Mouse (Mus musculus) urinary bladder, adult 18-20 months (tissue): ENCODE results near the gene Tnfsf12.
A peak's percentile ranks its signal among the peaks of the same experiment; 100 is the strongest.

ENCODE experiments used
- DNase-seq, 2 experiments: peaks; one replicate each; pipeline ENCODE4 v3.0.0; 2022; ENCODE audit warnings: low spot score in 2 of 2, mixed read lengths in 2 of 2

Gene Tnfsf12

DNA sequence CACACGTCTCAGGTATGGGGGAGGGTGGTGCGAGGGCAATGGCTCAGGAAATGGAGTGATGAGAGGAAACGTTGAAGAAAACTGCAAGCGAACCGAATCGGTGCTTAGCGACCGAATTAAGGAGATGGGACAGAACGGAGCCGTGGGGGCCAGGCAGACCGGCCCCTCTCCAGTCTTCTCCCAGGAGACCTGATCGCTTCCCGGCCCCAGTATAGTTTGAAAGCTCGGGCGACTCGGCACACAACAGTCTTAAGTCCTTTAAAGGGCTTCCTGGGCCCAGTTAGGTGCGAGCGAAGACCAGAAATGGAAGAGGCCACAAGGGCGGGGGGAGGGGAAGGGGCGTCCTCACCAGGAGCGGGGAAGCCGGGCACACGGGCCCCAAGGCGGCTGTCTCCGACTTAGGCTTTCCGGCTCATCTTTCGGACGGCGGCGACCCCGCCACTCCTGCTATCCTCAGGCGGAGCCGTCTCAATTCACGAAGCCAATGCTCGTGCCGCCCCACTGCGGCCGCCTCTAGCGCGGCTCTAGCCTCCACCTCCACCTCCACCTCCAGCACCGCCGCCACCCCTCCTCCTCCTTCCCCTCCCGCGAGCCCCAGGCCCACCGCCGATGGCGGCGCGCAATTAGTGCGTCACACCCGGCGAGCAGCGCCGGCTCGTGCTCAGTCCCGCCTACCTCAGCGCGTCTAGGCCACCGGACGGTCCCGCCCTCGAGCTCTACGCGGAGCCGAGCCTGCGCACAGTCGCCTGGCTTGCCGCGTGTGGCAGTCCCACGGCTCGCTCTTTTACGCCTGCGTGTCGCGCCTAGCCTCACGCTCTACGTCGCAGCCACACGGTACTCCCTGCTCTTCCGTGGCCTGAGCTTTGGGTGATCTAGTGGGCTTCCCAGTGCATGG is 14.1 kb downstream of the Tnfsf12 start, which contains the start of gene Senp3:
Gene Senp3, minus strand, starts transcription at position 771 of the 895 bp plus-strand sequence.
- DNase-seq = peak; percentile 93 to 94

DNA sequence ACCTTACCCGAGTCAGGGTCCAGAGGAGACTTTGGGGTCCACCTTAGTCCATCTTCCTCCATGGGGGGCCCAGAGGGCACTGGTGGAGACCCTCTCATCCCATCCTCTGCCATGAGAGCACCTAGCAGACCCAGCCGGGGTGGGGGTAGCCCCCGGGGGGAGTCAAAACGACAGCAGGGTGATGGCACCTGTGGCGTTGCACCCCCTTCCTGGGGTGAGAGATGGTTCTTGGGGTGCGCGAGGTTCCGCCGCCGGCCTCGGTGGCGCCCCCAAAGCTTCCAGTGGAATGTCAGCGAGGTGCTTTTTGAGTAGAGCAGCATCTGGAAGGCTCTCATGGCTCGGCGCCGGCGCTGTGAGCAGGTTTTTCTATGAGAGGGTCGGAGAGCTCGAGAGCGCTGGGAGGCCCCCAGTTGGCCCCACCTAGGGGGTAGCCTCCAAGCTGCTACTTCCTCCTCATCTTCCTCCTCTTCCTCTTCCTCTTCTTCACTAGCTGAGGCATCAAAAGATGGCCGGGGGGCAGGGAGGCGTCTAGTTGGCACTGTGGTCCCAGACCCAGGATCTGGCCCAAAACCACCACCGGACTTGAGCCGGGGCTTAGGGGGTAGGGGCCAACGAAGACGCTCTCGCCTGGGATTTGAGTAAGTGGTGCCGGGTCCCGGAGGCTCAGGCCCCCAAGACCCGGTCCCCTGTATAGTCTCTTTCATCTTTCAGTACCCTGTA is 15.4 kb downstream of the Tnfsf12 start:
- DNase-seq = no peak

DNA sequence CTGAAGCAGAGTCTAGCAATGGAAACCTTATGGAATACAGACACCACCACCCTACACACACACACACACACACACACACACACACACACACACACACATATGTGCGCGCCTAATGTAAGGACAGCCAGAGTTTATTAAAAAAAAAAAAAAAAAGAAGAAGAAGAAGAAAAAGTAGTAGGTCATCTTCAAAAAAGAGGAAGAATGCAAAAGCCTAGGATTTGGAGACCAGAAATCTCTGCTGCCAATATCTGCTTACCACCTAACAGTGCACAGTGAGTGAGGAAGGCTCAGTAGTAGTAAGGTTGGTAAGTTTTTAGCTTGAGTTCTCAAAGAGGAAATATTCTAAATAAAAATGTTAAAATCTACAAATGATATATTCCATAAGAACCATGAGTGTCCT is 16.5 kb downstream of the Tnfsf12 start:
- no peak for DNase-seq

DNA sequence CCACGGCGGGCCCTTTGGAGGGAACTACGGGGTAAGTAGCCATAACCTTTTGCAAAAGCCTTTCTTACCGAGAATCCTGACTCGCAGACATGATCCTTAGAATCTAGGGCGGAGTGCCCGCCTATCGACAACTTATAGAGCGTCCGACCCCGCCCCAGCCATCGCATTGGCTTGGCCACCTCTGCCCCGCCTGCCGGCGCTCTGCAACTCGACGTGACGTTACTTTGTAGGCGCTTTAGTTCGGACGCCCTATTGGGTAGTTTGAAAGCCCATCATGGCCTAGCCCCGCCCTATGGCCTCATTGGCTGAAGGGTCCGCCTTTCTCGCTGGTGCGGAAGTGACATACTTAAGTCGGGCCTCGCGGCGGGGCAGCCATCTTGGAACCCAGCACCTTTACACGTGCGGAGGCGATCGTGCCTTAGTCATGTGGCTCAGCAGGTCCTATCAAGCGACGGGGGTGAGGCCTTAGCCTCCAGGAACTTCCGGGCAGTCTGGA is 23.4 kb downstream of the Tnfsf12 start, which contains the start of gene Eif4a1:
Gene Eif4a1, minus strand, starts transcription at position 213 of the 496 bp plus-strand sequence.
- peak; percentile 100 for DNase-seq

DNA sequence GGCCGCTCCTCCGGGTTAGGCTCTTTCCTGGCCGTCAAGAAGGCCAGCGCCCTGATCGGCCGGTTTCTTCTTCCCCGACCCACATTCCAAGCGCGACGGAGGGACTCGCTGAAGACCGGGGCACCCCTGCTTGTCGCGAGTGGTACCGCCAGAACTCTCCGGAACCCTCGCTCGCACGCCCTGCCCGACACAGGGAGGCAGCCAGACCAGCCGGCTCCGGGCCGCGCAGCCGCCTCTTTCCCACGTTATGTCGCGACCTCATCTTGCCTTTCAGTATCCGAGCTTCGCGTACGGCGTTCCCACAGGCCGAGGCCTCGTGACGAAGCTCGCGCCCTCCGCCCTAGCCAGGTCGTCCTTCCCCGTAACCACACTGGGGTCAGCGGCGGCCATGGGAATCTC is 23.9 kb downstream of the Tnfsf12 start:
- DNase-seq = no peak

- peak; percentile 76 to 91 for DNase-seq
Measured at GRCm38 (mm10) chr11:69670786-69671725, 24.6 kb downstream of the Tnfsf12 start.

- no peak for DNase-seq
Measured at GRCm38 (mm10) chr11:69666665-69667005, 29.0 kb downstream of the Tnfsf12 start.

GRCm38 (mm10) chr11:69665961-69666664 is 29.5 kb downstream of the Tnfsf12 start, which contains the start of gene Cd68:
Gene Cd68, minus strand, starts transcription at chr11:69666153.
- no peak for DNase-seq

GRCm38 (mm10) chr11:69665457-69665960 is 30.1 kb downstream of the Tnfsf12 start:
- DNase-seq = no peak

GRCm38 (mm10) chr11:69664841-69665240 is 30.8 kb downstream of the Tnfsf12 start:
- no peak for DNase-seq

GRCm38 (mm10) chr11:69663795-69664194 is 31.9 kb downstream of the Tnfsf12 start:
- no peak for DNase-seq

- DNase-seq = no peak
Measured at GRCm38 (mm10) chr11:69662967-69663671, 32.5 kb downstream of the Tnfsf12 start.

- DNase-seq = peak; percentile 86 to 90
Measured at GRCm38 (mm10) chr11:69662213-69662966, 33.3 kb downstream of the Tnfsf12 start, which contains the start of gene Mpdu1. Gene Mpdu1, minus strand, starts transcription at chr11:69662642.

DNA sequence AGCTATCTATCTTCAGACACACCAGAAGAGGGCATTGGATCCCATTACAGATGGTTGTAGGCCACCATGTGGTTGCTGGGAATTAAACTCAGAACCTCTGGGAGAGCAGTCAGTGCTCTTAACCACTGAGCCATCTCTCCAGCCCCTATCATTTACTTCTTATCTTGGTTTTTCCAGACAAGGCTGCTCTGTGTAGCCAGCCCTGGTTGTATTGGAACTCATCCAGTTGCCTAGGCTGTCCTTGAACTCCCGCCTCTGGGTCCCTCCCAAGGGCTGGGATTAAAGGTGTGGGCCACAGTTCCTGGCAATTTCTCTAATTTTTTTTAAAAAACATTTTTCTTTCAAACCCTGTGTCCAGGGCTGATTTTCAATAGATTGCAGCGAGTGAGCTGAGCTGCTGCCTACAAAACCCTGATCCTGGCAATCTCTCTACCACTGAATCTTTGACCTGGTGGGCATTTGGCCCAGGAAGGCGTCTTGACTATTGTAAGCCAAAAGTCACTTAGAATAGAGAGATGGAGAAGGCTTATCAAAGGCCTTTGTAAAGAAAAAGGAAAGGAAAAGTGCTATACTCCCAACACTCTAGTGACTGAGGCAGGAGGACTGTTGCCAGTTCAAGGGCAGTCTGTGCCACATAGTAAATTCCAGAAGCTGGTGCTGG is 34.3 kb downstream of the Tnfsf12 start:
- DNase-seq = no peak

DNA sequence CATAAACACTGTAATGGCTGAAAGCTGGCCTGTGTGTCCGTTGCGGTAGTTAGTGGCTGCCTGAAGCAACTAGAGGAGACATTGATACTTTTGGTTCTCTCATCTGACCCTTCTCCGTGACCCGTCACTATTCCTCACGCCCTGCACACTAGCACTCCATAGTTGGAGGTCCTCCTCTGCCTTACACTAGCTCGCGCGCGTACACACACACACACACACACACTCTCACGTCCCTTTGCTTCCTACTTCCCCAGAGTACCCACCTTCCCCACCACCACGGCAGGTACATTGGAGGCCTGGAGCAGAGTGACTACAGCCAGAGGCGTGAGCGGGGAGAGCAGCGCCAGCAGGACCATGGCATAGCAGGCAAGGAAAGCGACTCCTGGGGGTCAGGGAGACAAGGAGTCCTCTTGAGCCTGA is 38.2 kb downstream of the Tnfsf12 start:
- no peak for DNase-seq

- peak in 1 of 2 experiments; percentile 66 for DNase-seq
Measured at GRCm38 (mm10) chr11:69656617-69657461, 38.8 kb downstream of the Tnfsf12 start.

GRCm38 (mm10) chr11:69656065-69656455 is 39.6 kb downstream of the Tnfsf12 start:
- peak; percentile 55 to 68 for DNase-seq
